Mouse (Mus musculus) liver, adult 2 months (tissue): ENCODE data around the gene Hils1.

Experiments
- CTCF ChIP-seq: fragments of 200-500 bp; IDR thresholded peaks from 2 replicates; pipeline ENCODE4 v1.5.1; 2011; ENCODE audit warnings: low read depth, low read length, control low read depth
- POLR2A ChIP-seq: fragments of 200-500 bp; IDR thresholded peaks from 2 replicates; pipeline ENCODE4 v1.6.1; 2011; ENCODE audit warnings: low read length, control low read depth; ENCODE audit not compliant: insufficient read depth; ENCODE audit errors: extremely low read depth

GRCm38 (mm10) chr11:94936851-94937295 lies 30.5 kb upstream of the Hils1 start:
- peak; percentile 78 for TF ChIP-seq CTCF
- no peak for TF ChIP-seq POLR2A
